10 mouse cellular contexts compared by ENCODE assay signal in genomic region chr6:54867411-54867745, GRCm38 (mm10). TPM values are rescaled to one million over a fixed set of nuclear protein-coding genes. Genes with fewer than 3 reads are reported as not detected.
DNase-seq lines count a peak whose midpoint lies in the region; ATAC-seq and TF ChIP-seq lines count a peak whose summit lies in the region.
"Had no signal": no experiment of that assay in that cellular context is flagged by ENCODE, and none has a peak within 500 bp of the region (broad histone marks: within the 10 kb centered on the region; RNA-seq: fewer than 3 reads in every experiment).

No protein-coding gene starts in this region.

- no peaks in the 10 kb centered on the region for H3K27me3 ChIP-seq in thymus, adult 2 months (ENCODE audit: control insufficient read depth, insufficient read depth, low read length)
- no peaks in the 10 kb centered on the region for H3K27me3 ChIP-seq in intestine, postnatal 0 days (replicated peaks; ENCODE audit: control insufficient read depth, insufficient read depth, low read length)
- H3K27me3 ChIP-seq in forebrain, embryonic 14.5 days (replicated peaks; ENCODE audit: control insufficient read depth, insufficient read depth, low read length) = no peaks in the 10 kb centered on the region
- H3K27me3 ChIP-seq: limb, embryonic 12.5 days had no signal

- no peak for TF ChIP-seq POLR2A in thymus, adult 2 months (IDR thresholded peaks at IDR 0.05; ENCODE audit: control insufficient read depth, extremely low read depth, insufficient read depth, low read length, poor library complexity)

- peak; percentile 30 for DNase-seq in thymus, postnatal 0 days (ENCODE audit: low spot score)
- DNase-seq in thymus, adult 2 months = no peak
- DNase-seq in R1 (ENCODE audit: low read depth, low spot score) = peak; percentile 73
- no peak for DNase-seq in layer of hippocampus, adult 9-11 months
- no peak for DNase-seq in spleen, adult 18-20 months
- DNase-seq in forebrain, embryonic 14.5 days (ENCODE audit: low spot score) = no peak
- DNase-seq: gastrocnemius, postnatal 14 days had no signal

- no peaks in the 10 kb centered on the region for H3K36me3 ChIP-seq in thymus, adult 2 months (ENCODE audit: control insufficient read depth, insufficient read depth, low read length)
- H3K36me3 ChIP-seq in intestine, postnatal 0 days (ENCODE audit: control insufficient read depth, insufficient read depth) = no peaks in the 10 kb centered on the region
- H3K36me3 ChIP-seq in forebrain, embryonic 14.5 days (ENCODE audit: control insufficient read depth, insufficient read depth, low read length) = 0 out of 2 replicates have a peak, but pooled peaks cover 3% of the 10 kb centered on the region

- no peak for TF ChIP-seq CTCF in thymus, adult 2 months (IDR thresholded peaks at IDR 0.05; ENCODE audit: borderline replicate concordance, control insufficient read depth, extremely low read depth, insufficient read depth, low read length, poor library complexity)
- TF ChIP-seq CTCF in intestine, postnatal 0 days (IDR thresholded peaks at IDR 0.05; ENCODE audit: low read depth) = no peak

- no peaks in the 10 kb centered on the region for H3K9me3 ChIP-seq in intestine, postnatal 0 days (ENCODE audit: control insufficient read depth)
- no peaks in the 10 kb centered on the region for H3K9me3 ChIP-seq in forebrain, embryonic 14.5 days (replicated peaks; ENCODE audit: control insufficient read depth, low read length)

- WGBS in thymus, adult 2 months = 30% methylated on average over 4 of the region's 4 CpGs
- WGBS in intestine, postnatal 0 days = 56% methylated on average over 4 of the region's 4 CpGs
- WGBS in forebrain, embryonic 14.5 days = 65% methylated on average over 4 of the region's 4 CpGs

- peaks cover 4% of the 10 kb centered on the region for H3K4me1 ChIP-seq in thymus, adult 2 months (replicated peaks; ENCODE audit: control insufficient read depth, insufficient read depth, low read length)
- H3K4me1 ChIP-seq in intestine, postnatal 0 days (replicated peaks; ENCODE audit: control insufficient read depth, insufficient read depth, low read length) = no peaks in the 10 kb centered on the region
- H3K4me1 ChIP-seq in forebrain, embryonic 14.5 days (ENCODE audit: control insufficient read depth, insufficient read depth, low read length) = no peaks in the 10 kb centered on the region

- ATAC-seq in intestine, postnatal 0 days = no peak
- ATAC-seq in forebrain, embryonic 14.5 days = no peak

- no peak overlapping the region for H3K4me3 ChIP-seq in thymus, adult 2 months (ENCODE audit: control insufficient read depth, insufficient read depth, low read length)
- H3K4me3 ChIP-seq in intestine, postnatal 0 days (ENCODE audit: low read depth, low read length) = no peak overlapping the region
- no peak overlapping the region for H3K4me3 ChIP-seq in forebrain, embryonic 14.5 days (ENCODE audit: low read depth, low read length)
- H3K4me3 ChIP-seq: erythroblast, embryonic 14.5 days; limb, embryonic 12.5 days had no signal

- no peak overlapping the region for H3K27ac ChIP-seq in thymus, adult 2 months (ENCODE audit: control insufficient read depth, insufficient read depth, low read length)
- 0 out of 2 replicates have a peak overlapping the region, but pooled peaks have one; percentile 23 for H3K27ac ChIP-seq in intestine, postnatal 0 days (ENCODE audit: low read depth, low read length)
- H3K27ac ChIP-seq in forebrain, embryonic 14.5 days (ENCODE audit: low read depth, low read length) = no peak overlapping the region
- H3K27ac ChIP-seq: limb, embryonic 12.5 days had no signal

- H3K9ac ChIP-seq in intestine, postnatal 0 days (ENCODE audit: low read depth, low read length) = no peak overlapping the region
- no peak overlapping the region for H3K9ac ChIP-seq in forebrain, embryonic 14.5 days (ENCODE audit: low read length)
- H3K9ac ChIP-seq: limb, embryonic 12.5 days had no signal

- no peak overlapping the region for H3K4me2 ChIP-seq in intestine, postnatal 0 days (replicated peaks; ENCODE audit: low read depth)
- no peak overlapping the region for H3K4me2 ChIP-seq in forebrain, embryonic 14.5 days (ENCODE audit: low read length)
- H3K4me2 ChIP-seq: limb, embryonic 12.5 days had no signal

RNA-seq across cellular contexts. Expression of gene Znrf2, which starts 50.7 kb away (rescaled TPM):
- polyA plus RNA-seq in thymus, postnatal 0 days (2015; fragmentation: Nextera tagmentation; extraction: Ambion mirVana) = 14.9 and 20.8 TPM in 2 replicates
- 17.5 and 20.9 TPM in 2 replicates for polyA plus RNA-seq in thymus, adult 2 months (2012; rRNA removed)
- polyA plus RNA-seq in intestine, postnatal 0 days (2015; fragmentation: Nextera tagmentation; extraction: Ambion mirVana) = 7.8 and 8.5 TPM in 2 replicates
- 16.5 and 17.9 TPM in 2 replicates for polyA plus RNA-seq in forebrain, embryonic 14.5 days (2014; fragmentation: Nextera tagmentation; extraction: Ambion mirVana)

Comparison
In these comparisons a context has a peak if more than half of its experiments do, and no peak if none do; other contexts are left out.
1. DNase-seq: peak in thymus, postnatal 0 days (single experiment) and R1 (single experiment); none in thymus, adult 2 months (single experiment), layer of hippocampus, adult 9-11 months (single experiment), spleen, adult 18-20 months (0 of 2) and forebrain, embryonic 14.5 days (single experiment).